Mouse (Mus musculus): Measurements from ENCODE around the gene Zfp949. TPM values are rescaled to one million over a fixed set of nuclear protein-coding genes. Genes with fewer than 3 reads are reported as not detected.

Zfp949 gene
- total RNA-seq (2021) = 1 to 10 TPM; 6.4 to 7.1 TPM
- long read RNA-seq, experiment 1, partial matches to known transcripts = 0 of 4 reads
- long read RNA-seq, experiment 1, other reads (novel, unspliced or antisense) = 2 of 4 reads
- long read RNA-seq, experiment 2, partial matches to known transcripts = 0 of 5 reads
- long read RNA-seq, experiment 2, other reads (novel, unspliced or antisense) = 1 of 5 reads

DNA sequence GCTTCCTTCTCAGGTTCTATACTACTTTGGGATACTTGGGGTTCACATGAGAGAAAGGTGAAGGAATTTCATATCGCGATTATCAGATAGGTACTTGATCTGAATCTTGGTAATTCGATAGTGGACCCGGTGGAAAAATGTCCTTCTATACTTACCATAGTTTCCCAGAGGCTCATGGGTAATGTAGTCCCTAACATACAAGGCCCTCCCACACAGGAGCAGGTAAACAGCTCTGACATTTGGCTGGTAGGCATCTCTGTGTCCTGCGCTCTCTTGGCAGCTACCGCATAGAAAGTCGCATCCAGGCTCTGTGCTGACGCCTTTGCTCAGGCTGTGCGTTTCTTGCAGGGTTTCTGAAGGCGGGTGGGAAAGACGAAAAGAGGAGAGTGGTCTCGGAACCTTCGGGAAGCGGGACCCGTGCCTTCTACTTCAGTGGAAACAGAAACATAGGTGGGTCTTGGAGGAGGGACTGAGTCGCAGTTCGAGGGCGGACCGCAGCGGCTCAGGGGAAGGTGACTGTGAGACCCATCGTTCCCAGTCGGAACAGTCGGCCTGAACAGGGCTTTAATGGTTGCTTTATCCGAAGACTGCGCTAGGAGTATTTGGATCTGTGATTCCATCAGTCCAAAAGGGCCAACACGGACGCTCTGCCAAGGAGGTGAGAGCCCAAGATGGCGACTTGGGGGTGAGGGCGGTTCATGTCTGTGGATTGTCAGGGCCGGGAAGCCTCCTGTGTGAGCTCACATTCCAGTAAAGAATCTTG is at the start of gene Zfp949:
Gene Zfp949 (plus strand): TSS at position 170 of the 763 bp plus-strand sequence.
- DNase-seq = peak; percentile 25

GRCm38 (mm10) chr9:88500112-88500511 is 47.7 kb upstream of the Zfp949 start:
- no peak for DNase-seq

DNA sequence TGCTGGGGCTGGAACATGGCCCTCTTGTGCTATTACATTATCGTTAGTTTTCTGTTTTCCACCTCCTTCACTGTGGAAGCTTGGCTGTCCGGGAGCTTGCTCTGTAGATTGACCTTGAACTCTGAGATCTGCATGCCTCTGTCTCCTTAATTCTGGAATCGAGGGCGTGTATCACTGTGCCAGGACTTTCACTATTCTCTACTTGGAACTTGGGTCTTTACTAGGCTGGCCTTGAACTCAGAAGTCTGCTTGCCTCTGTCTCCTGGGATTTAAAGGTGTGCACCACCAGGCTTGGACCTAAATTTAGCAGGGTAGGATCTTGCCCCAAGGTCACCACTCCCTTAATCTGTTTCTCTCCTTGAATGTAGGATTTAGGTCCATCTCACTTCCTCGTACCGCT is 46.0 kb upstream of the Zfp949 start:
- no peak for DNase-seq

- no peak for DNase-seq
Observed at GRCm38 (mm10) chr9:88515546-88515945, 32.3 kb upstream of the Zfp949 start.

DNA sequence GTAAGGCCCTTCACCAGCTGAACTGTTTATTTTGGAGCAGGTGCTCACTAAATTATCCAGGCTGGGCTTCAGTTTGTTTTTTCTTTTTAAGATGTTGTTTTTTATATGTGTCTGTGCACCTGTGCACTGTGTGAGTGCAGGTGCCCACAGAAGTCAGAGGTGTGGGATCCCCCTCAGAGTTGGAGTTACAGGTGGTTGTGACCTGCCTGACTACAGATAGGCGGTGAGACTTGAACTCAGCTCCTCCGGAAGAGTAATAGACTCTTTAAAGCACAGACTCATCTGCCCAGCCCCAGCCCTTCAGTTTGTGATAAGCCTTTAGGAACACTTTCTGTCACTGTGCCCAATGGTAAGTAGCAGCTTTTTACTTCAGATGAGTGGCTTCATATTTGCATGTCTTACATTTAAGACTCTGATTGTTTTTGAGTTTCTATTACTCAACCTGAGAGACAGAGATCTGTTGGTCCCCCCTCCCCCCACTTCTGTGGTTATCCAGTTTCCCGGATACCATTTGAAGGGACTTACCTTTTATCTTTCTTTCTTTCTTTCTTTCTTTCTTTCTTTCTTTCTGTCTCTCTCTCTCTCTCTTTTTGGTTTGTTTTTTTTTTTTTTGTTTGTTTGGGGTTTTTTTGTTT is 31.3 kb upstream of the Zfp949 start:
- no peak for DNase-seq

DNA sequence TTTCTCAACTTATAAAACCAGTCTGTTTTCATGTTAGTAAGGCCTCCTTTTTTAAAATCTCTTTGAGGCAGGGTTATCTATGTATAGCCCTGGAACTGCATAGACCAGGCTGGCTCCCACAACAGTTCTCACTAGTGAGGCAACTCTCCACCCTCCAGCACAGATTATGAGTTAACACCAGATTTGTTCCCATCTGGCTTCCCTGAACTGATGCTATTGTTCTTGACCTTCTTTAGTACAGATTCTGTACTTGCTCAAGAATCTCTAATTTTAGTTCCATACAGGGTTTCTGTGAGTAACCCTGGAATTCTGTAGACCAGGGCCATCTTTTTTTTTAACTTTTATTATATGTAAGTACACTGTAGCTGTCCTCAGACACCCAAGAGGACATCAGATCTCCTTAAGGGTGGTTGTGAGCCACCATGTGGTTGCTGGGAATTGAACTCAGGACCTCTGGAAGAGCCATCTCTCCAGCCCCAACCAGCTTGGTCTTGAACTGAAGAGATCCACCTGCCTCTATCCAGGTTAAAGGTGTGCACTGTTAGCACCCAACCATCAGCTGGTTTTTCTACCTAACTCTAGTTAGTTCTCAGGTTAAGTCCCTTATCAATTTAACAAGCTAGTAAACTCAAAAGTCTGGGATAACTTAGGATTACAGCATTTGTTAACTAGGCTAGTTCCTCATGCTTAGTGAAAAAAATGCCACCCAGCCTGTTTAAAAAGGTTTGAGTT is 28.3 kb upstream of the Zfp949 start:
- no peak for DNase-seq

DNA sequence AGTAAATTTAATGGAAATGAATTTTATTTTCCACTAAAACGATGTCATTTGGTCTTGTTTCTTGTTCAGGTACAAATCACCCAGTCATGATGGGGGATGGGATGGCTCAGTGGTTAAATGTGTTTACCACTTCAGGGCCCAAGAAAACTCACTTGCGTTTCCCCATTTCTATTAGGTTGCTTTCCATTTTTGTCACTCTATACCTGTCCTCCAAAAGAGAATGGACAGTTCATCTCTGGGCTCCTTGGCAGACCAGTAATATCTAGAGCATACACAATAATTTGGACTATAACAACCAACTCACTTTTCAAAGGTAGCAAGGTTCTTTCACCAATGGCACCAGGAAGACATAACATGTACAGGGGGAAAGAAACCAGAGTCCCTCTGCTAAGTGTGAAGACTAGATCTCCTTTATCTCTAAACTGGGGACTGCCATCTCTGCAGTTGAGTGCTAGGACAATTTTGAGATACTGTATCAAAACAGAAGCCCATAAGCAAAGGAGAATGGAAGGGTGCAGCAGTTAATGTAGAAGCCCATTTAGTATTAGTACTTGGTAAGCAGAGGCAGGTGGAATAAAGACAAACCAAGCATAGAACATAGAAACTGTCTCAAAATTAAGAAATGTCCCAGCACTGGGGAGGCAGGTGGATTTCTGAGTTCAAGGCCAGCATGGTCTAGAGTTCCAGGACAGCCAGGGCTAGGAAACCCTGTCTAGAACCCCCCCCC is 27.5 kb upstream of the Zfp949 start:
- DNase-seq = no peak

GRCm38 (mm10) chr9:88520849-88521483 is 26.9 kb upstream of the Zfp949 start:
- DNase-seq = no peak

DNA sequence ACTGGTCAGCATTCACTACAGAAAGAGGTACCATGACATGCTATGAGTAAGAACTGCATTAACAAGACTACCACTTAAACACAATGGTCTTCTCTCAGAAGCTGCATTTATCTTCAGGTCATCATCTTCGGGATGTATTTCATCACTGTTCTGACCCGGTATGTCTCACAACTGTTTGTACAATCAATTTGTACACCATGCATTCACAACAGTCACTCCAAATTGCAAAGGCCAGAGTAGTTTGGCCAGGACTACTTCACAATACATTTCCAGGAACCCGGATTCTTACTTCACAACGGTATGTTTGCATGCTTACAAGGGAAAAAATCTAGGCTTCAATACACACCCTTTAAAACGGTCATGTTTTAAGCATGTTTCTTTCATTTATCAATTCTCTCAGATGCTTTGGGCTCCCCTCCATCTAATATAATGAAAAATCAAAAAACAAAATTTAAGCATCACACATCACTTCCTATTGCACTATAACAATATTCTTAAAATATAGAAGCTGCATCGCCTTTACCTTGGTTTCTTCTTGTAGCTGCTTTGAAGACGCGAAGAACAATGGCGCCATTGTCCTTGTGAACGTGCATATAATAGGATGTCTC is 25.8 kb upstream of the Zfp949 start:
- no peak for DNase-seq

DNA sequence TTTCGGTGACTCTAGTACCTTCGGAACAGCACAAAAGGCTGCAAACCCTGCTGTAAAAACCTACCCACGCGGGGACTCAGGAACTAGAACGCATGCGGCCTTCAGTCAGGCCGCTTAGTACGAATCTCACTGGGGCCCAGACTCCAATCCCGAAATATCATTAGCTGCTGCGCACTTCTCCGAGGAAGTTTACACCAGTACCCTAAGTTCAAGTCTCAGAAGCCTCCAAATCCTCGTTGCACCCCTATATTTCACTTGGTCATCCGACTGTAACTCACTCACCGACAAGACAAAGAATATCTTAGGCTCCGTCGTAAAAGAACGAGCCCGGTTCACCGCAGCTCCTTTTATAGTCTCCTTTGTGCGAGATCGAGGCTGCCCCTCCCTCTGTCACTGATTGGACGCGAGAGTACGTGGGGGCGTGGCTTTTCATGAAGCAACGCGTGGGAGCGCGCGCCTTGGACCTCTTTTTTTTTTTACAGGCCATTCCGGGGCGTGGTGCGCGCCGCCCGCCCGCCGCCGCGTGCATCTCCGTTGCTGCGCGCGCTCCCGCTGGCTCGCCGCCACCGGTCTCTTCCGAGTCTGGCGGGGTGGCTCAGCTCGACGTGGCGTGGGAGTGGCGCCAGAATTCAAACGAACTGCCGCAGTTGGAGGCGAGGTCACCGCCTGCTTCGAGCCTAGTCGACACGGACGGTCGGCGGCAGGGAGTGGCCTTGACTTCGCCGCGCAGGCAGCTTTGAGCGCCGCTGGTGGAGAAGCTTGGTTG is 25.1 kb upstream of the Zfp949 start:
- DNase-seq = peak; percentile 99

DNA sequence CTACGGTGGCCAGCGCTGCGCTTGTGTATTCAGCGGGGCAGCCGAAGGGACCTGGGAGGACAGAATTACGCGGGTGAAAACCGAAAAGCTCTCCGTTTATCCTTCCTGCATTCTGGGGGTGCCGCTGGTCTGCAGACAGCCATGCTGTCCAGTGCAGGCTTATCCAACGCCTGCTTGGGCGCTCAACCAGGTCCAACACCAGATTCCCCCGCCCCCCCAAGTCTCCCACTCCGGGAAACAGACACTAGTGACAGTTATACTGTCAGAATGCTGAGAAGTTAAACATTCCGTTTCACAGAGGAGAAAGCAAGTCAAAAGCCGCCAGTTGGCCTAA is 24.5 kb upstream of the Zfp949 start:
- no peak for DNase-seq

- no peak for DNase-seq
Observed at GRCm38 (mm10) chr9:88524367-88524766, 23.5 kb upstream of the Zfp949 start.

GRCm38 (mm10) chr9:88524796-88525195 is 23.0 kb upstream of the Zfp949 start:
- no peak for DNase-seq

- DNase-seq = no peak
Observed at GRCm38 (mm10) chr9:88525341-88525740, 22.5 kb upstream of the Zfp949 start.

- peak; percentile 18 for DNase-seq
Observed at GRCm38 (mm10) chr9:88527956-88528355, 19.9 kb upstream of the Zfp949 start.

DNA sequence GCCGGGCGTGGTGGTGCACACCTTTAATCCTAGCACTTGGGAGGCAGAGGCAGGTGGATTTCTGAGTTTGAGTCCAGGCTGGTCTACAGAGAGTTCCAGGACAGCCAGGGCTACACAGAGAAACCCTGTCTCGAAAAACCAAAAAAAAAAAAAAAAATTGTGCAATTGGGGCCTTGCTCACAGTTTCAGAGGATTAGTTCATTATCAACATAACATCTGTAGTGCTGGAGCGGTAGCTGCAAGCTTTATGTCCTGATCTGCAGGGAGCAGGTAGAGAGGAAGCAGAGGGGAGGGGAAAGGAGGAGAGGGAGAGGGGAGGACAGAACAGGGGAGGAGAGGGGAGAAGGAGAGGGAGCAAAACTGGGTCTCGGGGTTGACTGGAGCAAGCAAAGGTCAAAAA is 19.1 kb upstream of the Zfp949 start:
- DNase-seq = no peak

- no peak for DNase-seq
Observed at GRCm38 (mm10) chr9:88529571-88529970, 18.2 kb upstream of the Zfp949 start.

- no peak for DNase-seq
Observed at GRCm38 (mm10) chr9:88529979-88530580, 17.7 kb upstream of the Zfp949 start.

DNA sequence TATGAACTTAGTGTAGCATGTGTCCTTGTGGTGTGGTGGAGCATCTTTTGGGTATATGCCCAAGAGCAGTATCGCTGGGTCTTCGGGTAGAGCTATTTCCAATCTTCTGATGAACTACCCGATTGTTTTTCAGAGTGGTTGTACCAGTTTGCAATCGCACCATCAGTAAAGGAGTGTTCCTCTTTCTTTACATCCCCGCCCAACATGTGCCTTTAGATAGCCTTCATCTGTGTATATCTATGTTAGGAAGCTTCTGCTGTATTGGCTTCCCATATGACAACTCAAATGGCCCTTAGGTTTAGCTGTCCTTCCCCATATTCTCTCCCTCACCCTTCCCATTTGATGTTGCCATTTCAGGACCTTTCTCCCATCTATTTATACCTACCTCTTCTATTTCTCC is 13.7 kb upstream of the Zfp949 start:
- DNase-seq = no peak

- no peak for DNase-seq
Observed at GRCm38 (mm10) chr9:88539546-88540224, 8.1 kb upstream of the Zfp949 start.
